In genomic region chr8:82998778-82999177, GRCm38 (mm10) we compare ENCODE assay signal across 16 mouse cellular contexts.
A peak's percentile ranks its signal among the peaks of the same experiment; 100 is the strongest.
DNase-seq lines count a peak whose midpoint lies in the region; TF ChIP-seq lines count a peak whose summit lies in the region.
"Had no signal": no experiment of that assay in that cellular context is flagged by ENCODE, and none has a peak within 500 bp of the region (broad histone marks: within the 10 kb centered on the region; RNA-seq: fewer than 3 reads in every experiment).

No protein-coding gene starts in this region.

- no peak; the same call in 1 of the 2 replicates for TF ChIP-seq RAD21 in CH12.LX (IDR thresholded peaks at IDR 0.05; ENCODE audit: low read depth, low read length)

- no peak overlapping the region for H3K9ac ChIP-seq in CH12.LX (ENCODE audit: insufficient read depth, low read depth)

- peaks cover 34 to 70% of the 10 kb centered on the region in 2 experiments for H3K4me1 ChIP-seq in CH12.LX (ENCODE audit: control insufficient read depth in 1 of 2, insufficient read depth in 2 of 2)

- DNase-seq in CH12.LX (ENCODE audit: extremely low read depth): no peak
- no peak for DNase-seq in spleen, adult 18-20 months
- DNase-seq: adrenal gland, adult 2 months; adrenal gland, adult 8-10 months; adrenal gland, postnatal 10 days; adrenal gland, postnatal 14 days; adrenal gland, postnatal 25 days; adrenal gland, postnatal 36 days; B cell, adult 2 months; cerebellum, adult 11 months; cerebellum, adult 11-12 months; cerebellum, adult 18-20 months; cerebellum, adult 2 months; cerebellum, adult 8-10 months had no signal

- no peaks in the 10 kb centered on the region for H3K79me2 ChIP-seq in CH12.LX (replicated peaks; ENCODE audit: control insufficient read depth, extremely low read depth, insufficient read depth, poor library complexity, severe bottlenecking)

- TF ChIP-seq POLR2A in CH12.LX (IDR thresholded peaks at IDR 0.05; ENCODE audit: low read depth, low read length): no peak

- peak overlapping the region; percentile 55 for H3K4me2 ChIP-seq in CH12.LX (ENCODE audit: insufficient read depth, low read depth, poor library complexity, severe bottlenecking)

- no peaks in the 10 kb centered on the region for H3K36me3 ChIP-seq in CH12.LX (replicated peaks in 1 of 2; ENCODE audit: control insufficient read depth in 1 of 2, insufficient read depth in 1 of 2, low read length in 1 of 2)
- H3K36me3 ChIP-seq: G1E had no signal

- no peak for TF ChIP-seq CTCF in CH12.LX (conservative IDR thresholded peaks at IDR 0.05 in 1 of 2, IDR thresholded peaks at IDR 0.05 in 1 of 2; ENCODE audit: low read depth in 2 of 2, low read length in 2 of 2)

- H3K4me3 ChIP-seq in CH12.LX (replicated peaks in 1 of 3; ENCODE audit: low read depth in 2 of 3, low read length in 2 of 3, poor library complexity in 1 of 3): no peak overlapping the region

- no peaks in the 10 kb centered on the region for H3K27me3 ChIP-seq in CH12.LX (replicated peaks)
- H3K27me3 ChIP-seq: Patski had no signal

- dilution Hi-C loops in CH12.LX (cut with MboI; ENCODE audit: extremely low pct_ligation_motif_present, extremely low pct_unique_long_range_greater_than_20kb, low sequenced_read_pairs): no loop called here

- no peaks in the 10 kb centered on the region for H3K9me3 ChIP-seq in CH12.LX (replicated peaks; ENCODE audit: low read length)
- H3K9me3 ChIP-seq: G1E had no signal

- in situ Hi-C loops in CH12.LX (cut with MboI; ENCODE audit: low pct_ligation_motif_present, low pct_unique_long_range_greater_than_20kb, low sequenced_read_pairs): no loop called here

- TF ChIP-seq EP300 in CH12.LX (IDR thresholded peaks at IDR 0.05; ENCODE audit: low read length): peak; percentile 81

- H3K27ac ChIP-seq in CH12.LX (ENCODE audit: insufficient read depth, low read depth): no peak overlapping the region

TF ChIP-seq in CH12.LX, 34 proteins besides CTCF, POLR2A, EP300 and RAD21:
- TF ChIP-seq MAX (IDR thresholded peaks at IDR 0.05; ENCODE audit: low read length): no peak
- no peak for TF ChIP-seq SMC3 (IDR thresholded peaks at IDR 0.05; ENCODE audit: low read depth, low read length)
- peak; percentile 87 for TF ChIP-seq ZNF384 (IDR thresholded peaks at IDR 0.05; ENCODE audit: low read depth, low read length)
- no peak; the same call in 1 of the 2 replicates for TF ChIP-seq JUN (IDR thresholded peaks at IDR 0.05; ENCODE audit: insufficient read depth, low read depth, low read length)
- TF ChIP-seq USF2 (conservative IDR thresholded peaks at IDR 0.05; ENCODE audit: low read depth, low read length): no peak
- peak; percentile 38; the same call in 1 of the 2 replicates for TF ChIP-seq ETS1 (conservative IDR thresholded peaks at IDR 0.05; ENCODE audit: low read depth, low read length)
- no peak for TF ChIP-seq NELFE (IDR thresholded peaks at IDR 0.05; ENCODE audit: low read depth, low read length)
- peak; percentile 72 for TF ChIP-seq BHLHE40 (IDR thresholded peaks at IDR 0.05; ENCODE audit: low read depth, low read length)
- TF ChIP-seq ELF1 (IDR thresholded peaks at IDR 0.05; ENCODE audit: low read depth, low read length): peak; percentile 28; the same call in 1 of the 2 replicates
- TF ChIP-seq PAX5 (IDR thresholded peaks at IDR 0.05; ENCODE audit: low read length): no peak
- TF ChIP-seq SIN3A (IDR thresholded peaks at IDR 0.05; ENCODE audit: low read length): no peak
- peak; percentile 77 for TF ChIP-seq IRF4 (IDR thresholded peaks at IDR 0.05; ENCODE audit: low read depth, low read length)
- TF ChIP-seq TCF12 (IDR thresholded peaks at IDR 0.05; ENCODE audit: low read depth, low read length): peak; percentile 52; the same call in 1 of the 2 replicates
- no peak for TF ChIP-seq CHD1 (IDR thresholded peaks at IDR 0.05; ENCODE audit: low read depth, low read length)
- TF ChIP-seq E2F4 (IDR thresholded peaks at IDR 0.05; ENCODE audit: insufficient replicate concordance, low read depth, low read length): no peak
- TF ChIP-seq KAT2A (IDR thresholded peaks at IDR 0.05; ENCODE audit: insufficient replicate concordance, low read length): no peak
- TF ChIP-seq RCOR1 (conservative IDR thresholded peaks at IDR 0.05; ENCODE audit: low read depth, low read length): peak; percentile 38; the same call in 1 of the 2 replicates
- TF ChIP-seq MYC (IDR thresholded peaks at IDR 0.05; ENCODE audit: low read depth, low read length): 0 out of 2 replicates have a peak, but pooled peaks have one; percentile 24
- peak; percentile 83 for TF ChIP-seq MEF2A (IDR thresholded peaks at IDR 0.05; ENCODE audit: borderline replicate concordance, low read depth, low read length)
- 0 out of 2 replicates have a peak, but pooled peaks have one; percentile 13 for TF ChIP-seq JUND (conservative IDR thresholded peaks at IDR 0.05; ENCODE audit: low read depth, low read length)
